Mouse (Mus musculus) bone marrow, adult 2 months (tissue): ENCODE measurements around the gene Taok2.

Source experiments
- CTCF ChIP-seq: fragments of 200-500 bp; IDR thresholded peaks from 2 replicates; pipeline ENCODE4 v1.5.1; 2011; ENCODE audit warnings: low read length, control low read depth; ENCODE audit not compliant: control insufficient read depth, insufficient read depth
- POLR2A ChIP-seq: fragments of 200-500 bp; IDR thresholded peaks from 2 replicates; pipeline ENCODE4 v1.6.1; 2011; ENCODE audit warnings: low read depth, mild to moderate bottlenecking, control low read depth, low read length, borderline replicate concordance; ENCODE audit not compliant: control insufficient read depth

- TF ChIP-seq CTCF, result peak; percentile 13; the same call in 1 of the 2 replicates
- TF ChIP-seq POLR2A, result peak; percentile 36; the same call in 1 of the 2 replicates
Observed at GRCm38 (mm10) chr7:126884286-126885164, at the start of gene Taok2.
